Mouse (Mus musculus): ENCODE measurements around the gene Tdrd1. TPM values are rescaled to one million over a fixed set of nuclear protein-coding genes. Genes with fewer than 3 reads are reported as not detected.

Gene Tdrd1
- total and polyA plus RNA-seq, 2 experiments, result not detected

- Histone ChIP-seq H3K4me1 (ENCODE audit: control insufficient read depth, insufficient read depth, low read length) (no peaks in the 10 kb centered on the region), H3K79me2 (ENCODE audit: control insufficient read depth, insufficient read depth, low read length) (no peaks in the 10 kb centered on the region), H3K9ac (ENCODE audit: low read depth, low read length) (no peak overlapping the region), H3K27me3 (ENCODE audit: control insufficient read depth, insufficient read depth, low read length) (peaks cover 7% of the 10 kb centered on the region; the same call in 1 of the 2 replicates), H3K4me3 (ENCODE audit: insufficient read depth, low read depth, low read length) (no peak overlapping the region), H3K27ac (replicated peaks; ENCODE audit: insufficient read depth, low read depth, low read length) (no peak overlapping the region), H3K36me3 (ENCODE audit: control insufficient read depth, insufficient read depth, low read length) (no peaks in the 10 kb centered on the region)
- DNase-seq (ENCODE audit: extremely low read depth, low read depth, low spot score), result no peak
- WGBS, result 73% methylated on average over 3 of the region's 3 CpGs
- TF ChIP-seq POLR2A (IDR thresholded peaks at IDR 0.05; ENCODE audit: extremely low read depth, insufficient read depth, low read length) (no peak), CTCF (IDR thresholded peaks at IDR 0.05; ENCODE audit: low read depth, low read length) (no peak)
Observed at GRCm38 (mm10) chr19:56907850-56908249, 81.8 kb downstream of the Tdrd1 start.

GRCm38 (mm10) chr19:56908472-56909270 lies 82.7 kb downstream of the Tdrd1 start:
- TF ChIP-seq POLR2A (IDR thresholded peaks at IDR 0.05; ENCODE audit: extremely low read depth, insufficient read depth, low read length) (no peak), CTCF (IDR thresholded peaks at IDR 0.05; ENCODE audit: low read depth, low read length) (peak; percentile 81)
- peak; percentile 29 for DNase-seq (ENCODE audit: extremely low read depth, low read depth, low spot score)
- peaks cover 7% of the 10 kb centered on the region; the same call in 1 of the 2 replicates for H3K27me3 ChIP-seq (ENCODE audit: control insufficient read depth, insufficient read depth, low read length)

GRCm38 (mm10) chr19:56910561-56910960 lies 84.6 kb downstream of the Tdrd1 start:
- TF ChIP-seq CTCF (IDR thresholded peaks at IDR 0.05; ENCODE audit: low read depth, low read length) (no peak), POLR2A (IDR thresholded peaks at IDR 0.05; ENCODE audit: extremely low read depth, insufficient read depth, low read length) (no peak)
- H3K36me3 ChIP-seq (ENCODE audit: control insufficient read depth, insufficient read depth, low read length), result no peaks in the 10 kb centered on the region
- H3K4me3 ChIP-seq (ENCODE audit: insufficient read depth, low read depth, low read length), result no peak overlapping the region
- no peak for DNase-seq (ENCODE audit: extremely low read depth, low read depth, low spot score)
- WGBS, result 68% methylated on average over 11 of the region's 11 CpGs
- H3K9ac ChIP-seq (ENCODE audit: low read depth, low read length), result no peak overlapping the region
- H3K4me1 ChIP-seq (ENCODE audit: control insufficient read depth, insufficient read depth, low read length), result no peaks in the 10 kb centered on the region
- H3K27ac ChIP-seq (replicated peaks; ENCODE audit: insufficient read depth, low read depth, low read length), result no peak overlapping the region
- peaks cover 10% of the 10 kb centered on the region; the same call in 1 of the 2 replicates for H3K27me3 ChIP-seq (ENCODE audit: control insufficient read depth, insufficient read depth, low read length)
- H3K79me2 ChIP-seq (ENCODE audit: control insufficient read depth, insufficient read depth, low read length), result no peaks in the 10 kb centered on the region

More at GRCm38 (mm10) chr19:56908472-56909270, 82.7 kb downstream of the Tdrd1 start:
- H3K9ac ChIP-seq (ENCODE audit: low read depth, low read length), result no peak overlapping the region
- H3K27ac ChIP-seq (replicated peaks; ENCODE audit: insufficient read depth, low read depth, low read length), result no peak overlapping the region
- no peak overlapping the region for H3K4me3 ChIP-seq (ENCODE audit: insufficient read depth, low read depth, low read length)
- no peaks in the 10 kb centered on the region for H3K36me3 ChIP-seq (ENCODE audit: control insufficient read depth, insufficient read depth, low read length)
- H3K79me2 ChIP-seq (ENCODE audit: control insufficient read depth, insufficient read depth, low read length), result no peaks in the 10 kb centered on the region
- WGBS, result 66% methylated on average over 17 of the region's 17 CpGs
- H3K4me1 ChIP-seq (ENCODE audit: control insufficient read depth, insufficient read depth, low read length), result no peaks in the 10 kb centered on the region

- H3K4me1 ChIP-seq (ENCODE audit: control insufficient read depth, insufficient read depth, low read length), result no peaks in the 10 kb centered on the region
- WGBS, result 52% methylated on average over 4 of the region's 4 CpGs
- peaks cover 10% of the 10 kb centered on the region; the same call in 1 of the 2 replicates for H3K27me3 ChIP-seq (ENCODE audit: control insufficient read depth, insufficient read depth, low read length)
- no peak for TF ChIP-seq POLR2A (IDR thresholded peaks at IDR 0.05; ENCODE audit: extremely low read depth, insufficient read depth, low read length)
- TF ChIP-seq CTCF (IDR thresholded peaks at IDR 0.05; ENCODE audit: low read depth, low read length), result no peak
- no peaks in the 10 kb centered on the region for H3K79me2 ChIP-seq (ENCODE audit: control insufficient read depth, insufficient read depth, low read length)
- no peak overlapping the region for H3K4me3 ChIP-seq (ENCODE audit: insufficient read depth, low read depth, low read length)
- no peak overlapping the region for H3K27ac ChIP-seq (replicated peaks; ENCODE audit: insufficient read depth, low read depth, low read length)
- H3K36me3 ChIP-seq (ENCODE audit: control insufficient read depth, insufficient read depth, low read length), result no peaks in the 10 kb centered on the region
- no peak overlapping the region for H3K9ac ChIP-seq (ENCODE audit: low read depth, low read length)
- no peak for DNase-seq (ENCODE audit: extremely low read depth, low read depth, low spot score)
Observed at GRCm38 (mm10) chr19:56913761-56914160, 87.8 kb downstream of the Tdrd1 start.

- H3K79me2 ChIP-seq (ENCODE audit: control insufficient read depth, insufficient read depth, low read length), result no peaks in the 10 kb centered on the region
- no peak for TF ChIP-seq POLR2A (IDR thresholded peaks at IDR 0.05; ENCODE audit: extremely low read depth, insufficient read depth, low read length)
- TF ChIP-seq CTCF (IDR thresholded peaks at IDR 0.05; ENCODE audit: low read depth, low read length), result no peak
- 96% methylated on average over 3 of the region's 3 CpGs for WGBS
Observed at GRCm38 (mm10) chr19:56914658-56915057, 88.6 kb downstream of the Tdrd1 start.

GRCm38 (mm10) chr19:56915084-56915483 lies 89.1 kb downstream of the Tdrd1 start:
- TF ChIP-seq CTCF (IDR thresholded peaks at IDR 0.05; ENCODE audit: low read depth, low read length) (no peak), POLR2A (IDR thresholded peaks at IDR 0.05; ENCODE audit: extremely low read depth, insufficient read depth, low read length) (no peak)
- no peaks in the 10 kb centered on the region for H3K36me3 ChIP-seq (ENCODE audit: control insufficient read depth, insufficient read depth, low read length)
- no peak overlapping the region for H3K27ac ChIP-seq (replicated peaks; ENCODE audit: insufficient read depth, low read depth, low read length)
- no peak overlapping the region for H3K4me3 ChIP-seq (ENCODE audit: insufficient read depth, low read depth, low read length)
- H3K79me2 ChIP-seq (ENCODE audit: control insufficient read depth, insufficient read depth, low read length), result no peaks in the 10 kb centered on the region
- peaks cover 3% of the 10 kb centered on the region; the same call in 1 of the 2 replicates for H3K27me3 ChIP-seq (ENCODE audit: control insufficient read depth, insufficient read depth, low read length)
- H3K9ac ChIP-seq (ENCODE audit: low read depth, low read length), result no peak overlapping the region
- 66% methylated on average over 6 of the region's 6 CpGs for WGBS
- DNase-seq (ENCODE audit: extremely low read depth, low read depth, low spot score), result no peak
- H3K4me1 ChIP-seq (ENCODE audit: control insufficient read depth, insufficient read depth, low read length), result no peaks in the 10 kb centered on the region

More at GRCm38 (mm10) chr19:56914658-56915057, 88.6 kb downstream of the Tdrd1 start:
- H3K36me3 ChIP-seq (ENCODE audit: control insufficient read depth, insufficient read depth, low read length), result no peaks in the 10 kb centered on the region
- H3K4me1 ChIP-seq (ENCODE audit: control insufficient read depth, insufficient read depth, low read length), result no peaks in the 10 kb centered on the region
- peaks cover 3% of the 10 kb centered on the region; the same call in 1 of the 2 replicates for H3K27me3 ChIP-seq (ENCODE audit: control insufficient read depth, insufficient read depth, low read length)
- H3K27ac ChIP-seq (replicated peaks; ENCODE audit: insufficient read depth, low read depth, low read length), result no peak overlapping the region
- H3K4me3 ChIP-seq (ENCODE audit: insufficient read depth, low read depth, low read length), result no peak overlapping the region
- DNase-seq (ENCODE audit: extremely low read depth, low read depth, low spot score), result no peak
- H3K9ac ChIP-seq (ENCODE audit: low read depth, low read length), result no peak overlapping the region

Other genes with a start within 250 kb of the Tdrd1 start
- 0.40 and 0.65 TPM in 2 replicates for gene Adrb1, start 104.0 kb upstream of the Tdrd1 start, total RNA-seq (2014; rRNA removed)
- 0.66 and 0.89 TPM in 2 replicates for gene Adrb1, start 104.0 kb upstream of the Tdrd1 start, polyA plus RNA-seq (2012; rRNA removed)
- 5.9 and 7.9 TPM in 2 replicates for gene Ccdc186, start 4.0 kb upstream of the Tdrd1 start, total RNA-seq (2014; rRNA removed)
- gene Ccdc186, start 4.0 kb upstream of the Tdrd1 start, polyA plus RNA-seq (2012; rRNA removed), result 0.95 and 1.6 TPM in 2 replicates
- gene Vwa2, start 48.0 kb downstream of the Tdrd1 start, total RNA-seq (2014; rRNA removed), result not detected in 2 replicates
- not detected in 2 replicates for gene Vwa2, start 48.0 kb downstream of the Tdrd1 start, polyA plus RNA-seq (2012; rRNA removed)
- gene Afap1l2, start 182.0 kb downstream of the Tdrd1 start, total RNA-seq (2014; rRNA removed), result 0.55 and 1.2 TPM in 2 replicates
- gene Afap1l2, start 182.0 kb downstream of the Tdrd1 start, polyA plus RNA-seq (2012; rRNA removed), result 0.60 and 0.77 TPM in 2 replicates

All from liver, adult 2 months (tissue).